Mouse (Mus musculus): ENCODE data around the gene Slco6d1. TPM values are rescaled to one million over a fixed set of nuclear protein-coding genes. Genes with fewer than 3 reads are reported as not detected.
"Not testable (repeated sequence)": the region's sequence is repeated elsewhere in the genome, so short reads cannot be mapped to it uniquely, and the experiment has no call there.

The Slco6d1 gene
- not detected in 2 replicates for polyA plus RNA-seq (2012; ENCODE audit: insufficient read depth, insufficient read length, low replicate concordance, missing spikeins)

DNA sequence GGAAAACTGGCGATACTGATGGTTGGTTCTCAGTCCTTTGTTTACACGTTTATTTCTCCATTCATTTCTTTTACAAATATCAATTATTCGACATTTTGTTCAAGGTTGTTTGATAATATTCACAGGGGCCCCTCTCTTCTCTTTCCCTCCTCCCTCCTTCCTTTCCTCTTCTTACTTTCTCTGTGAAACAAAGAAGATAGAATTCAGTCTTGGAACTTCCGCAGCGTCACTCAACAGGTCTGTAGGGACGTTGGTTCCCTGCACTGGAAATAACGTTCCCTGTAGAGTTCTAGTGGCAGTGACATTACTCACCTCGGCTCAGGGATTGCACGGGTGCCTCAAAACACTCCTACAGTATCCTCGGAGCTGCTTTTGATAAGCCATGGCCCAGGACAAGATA is at the start of gene Slco6d1:
TSS of gene Slco6d1 (plus strand) at position 301 of the 400 bp plus-strand sequence.
- no peak within 1 kb of the TSS for H3K27ac ChIP-seq (ENCODE audit: insufficient read depth, low read depth, low read length)
- TF ChIP-seq CTCF (IDR thresholded peaks at IDR 0.05; ENCODE audit: insufficient read depth, low read depth, low read length) (no peak), POLR2A (IDR thresholded peaks at IDR 0.05; ENCODE audit: insufficient read depth, low read depth, low read length) (no peak)
- WGBS, result 87% methylated on average over 10 of the region's 10 CpGs
- no peaks in the 10 kb centered on the region for H3K4me1 ChIP-seq (ENCODE audit: control insufficient read depth, insufficient read depth, low read length)
- H3K4me3 ChIP-seq (ENCODE audit: insufficient read depth, low read depth, low read length), result no peak within 1 kb of the TSS

DNA sequence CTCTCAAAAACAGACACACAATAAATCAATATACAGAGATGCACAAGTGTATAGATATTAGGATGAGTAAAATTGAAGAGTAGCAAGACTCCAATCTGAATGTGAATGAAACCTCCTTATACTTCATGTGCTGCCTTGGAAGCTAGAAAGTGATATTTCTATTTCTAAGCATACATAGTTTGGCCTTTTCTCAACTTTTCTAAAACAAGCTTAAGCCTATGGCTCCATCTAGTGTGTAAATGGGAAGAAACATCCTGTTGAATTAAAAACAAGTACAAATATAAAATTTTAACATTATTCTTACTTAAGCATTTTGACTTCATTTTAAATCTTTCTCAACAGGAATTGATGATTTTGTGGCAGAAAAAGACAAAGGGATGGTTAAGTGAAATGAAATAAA is 28.9 kb upstream of the Slco6d1 start:
- H3K4me3 ChIP-seq (ENCODE audit: insufficient read depth, low read depth, low read length), result no peak overlapping the region
- no peaks in the 10 kb centered on the region for H3K4me1 ChIP-seq (ENCODE audit: control insufficient read depth, insufficient read depth, low read length)
- no peak overlapping the region for H3K27ac ChIP-seq (ENCODE audit: insufficient read depth, low read depth, low read length)
- TF ChIP-seq POLR2A (IDR thresholded peaks at IDR 0.05; ENCODE audit: insufficient read depth, low read depth, low read length), result no peak
- no peak for TF ChIP-seq CTCF (IDR thresholded peaks at IDR 0.05; ENCODE audit: insufficient read depth, low read depth, low read length)

DNA sequence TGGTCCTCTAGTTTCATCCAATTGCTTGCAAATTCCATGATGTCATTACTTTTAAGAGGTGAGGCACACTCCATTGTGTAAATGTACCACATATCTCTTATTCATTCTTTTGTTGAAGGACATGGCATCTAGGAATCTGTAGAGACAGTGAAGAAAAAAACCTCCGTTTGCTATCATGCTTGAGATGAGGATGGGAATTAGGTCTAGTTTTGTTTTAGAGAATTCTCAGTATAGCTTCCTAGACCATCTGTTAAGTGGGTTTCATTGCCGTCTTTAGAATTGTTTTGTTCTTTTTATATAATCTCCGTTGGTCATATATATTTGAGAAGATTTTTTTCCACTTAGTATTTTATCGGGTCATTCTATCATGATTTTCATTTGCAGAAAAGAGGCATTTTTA is 27.0 kb downstream of the Slco6d1 start:
- H3K4me3 ChIP-seq (ENCODE audit: insufficient read depth, low read depth, low read length), result no peak overlapping the region
- WGBS, result 85% methylated on average over 4 of the region's 4 CpGs
- H3K4me1 ChIP-seq (ENCODE audit: control insufficient read depth, insufficient read depth, low read length), result no peaks in the 10 kb centered on the region
- no peak overlapping the region for H3K27ac ChIP-seq (ENCODE audit: insufficient read depth, low read depth, low read length)
- TF ChIP-seq POLR2A (IDR thresholded peaks at IDR 0.05; ENCODE audit: insufficient read depth, low read depth, low read length) (no peak), CTCF (IDR thresholded peaks at IDR 0.05; ENCODE audit: insufficient read depth, low read depth, low read length) (no peak)

DNA sequence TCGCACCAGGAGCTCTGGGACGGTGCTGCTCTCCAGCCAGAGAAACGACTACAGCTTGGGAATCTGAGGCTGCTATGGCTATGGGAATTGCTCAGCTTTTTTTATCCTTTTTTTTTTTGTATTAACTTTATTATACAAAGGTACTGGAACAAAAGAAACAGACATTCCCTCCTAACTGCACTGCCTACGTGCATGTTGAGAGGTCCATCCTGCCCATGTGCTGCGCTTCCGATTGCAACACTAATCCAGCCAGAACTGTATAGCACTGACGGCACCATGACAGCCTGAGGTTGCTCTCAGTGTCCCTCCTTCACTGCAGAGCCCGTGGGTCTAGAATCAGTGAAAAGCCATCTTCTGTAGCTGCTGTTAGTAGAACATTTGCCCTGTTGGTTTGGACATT is 38.3 kb downstream of the Slco6d1 start:
- not testable (repeated sequence) for H3K27ac ChIP-seq (ENCODE audit: insufficient read depth, low read depth, low read length); H3K4me3 ChIP-seq (ENCODE audit: insufficient read depth, low read depth, low read length); H3K4me1 ChIP-seq (ENCODE audit: control insufficient read depth, insufficient read depth, low read length)
- 89% methylated on average over 8 of the region's 8 CpGs for whole genome bisulfite sequencing

DNA sequence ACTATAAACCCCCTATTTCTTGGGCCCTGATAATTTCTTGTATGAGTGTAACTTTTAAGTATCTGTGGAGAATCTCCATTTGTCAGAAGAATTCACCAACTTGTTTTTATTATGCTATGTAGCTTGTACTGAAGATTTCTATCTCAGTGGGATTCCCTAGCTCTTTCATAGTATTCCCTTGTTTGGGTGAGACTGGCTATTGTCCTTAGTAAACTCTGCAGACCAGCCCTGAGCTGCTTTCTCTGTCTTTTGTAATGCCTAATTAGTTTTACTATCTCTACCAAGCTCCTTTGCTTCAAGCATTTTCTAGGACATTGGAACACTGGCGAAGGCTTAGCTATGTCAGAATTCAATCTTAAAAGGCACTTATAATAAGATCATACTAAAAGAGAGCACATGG is 55.5 kb downstream of the Slco6d1 start:
- not testable (repeated sequence) for H3K27ac ChIP-seq (ENCODE audit: insufficient read depth, low read depth, low read length); H3K4me1 ChIP-seq (ENCODE audit: control insufficient read depth, insufficient read depth, low read length); H3K4me3 ChIP-seq (ENCODE audit: insufficient read depth, low read depth, low read length)
- WGBS, result 77% methylated on average over 1 of the region's 1 CpGs

DNA sequence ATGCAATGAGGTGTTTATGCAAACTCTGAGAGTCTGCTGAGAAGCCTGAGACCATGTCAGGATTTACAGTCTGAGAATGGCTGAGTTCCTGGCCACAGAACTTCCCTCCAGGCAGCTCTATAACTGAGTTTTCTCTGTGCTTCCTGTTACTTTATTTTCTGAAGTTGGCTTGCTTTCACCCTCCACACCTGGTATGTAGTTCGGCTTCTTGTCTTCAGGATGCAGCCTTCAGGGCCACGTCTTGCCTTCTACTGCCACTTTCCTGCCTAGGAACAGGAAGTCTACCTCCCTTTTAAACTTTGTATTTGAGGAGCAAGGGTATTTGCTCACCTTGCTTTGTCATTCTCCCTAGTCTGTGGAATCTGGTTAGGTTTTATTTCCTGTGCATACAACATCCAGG is 58.3 kb downstream of the Slco6d1 start:
- H3K4me1 ChIP-seq (ENCODE audit: control insufficient read depth, insufficient read depth, low read length), result no peaks in the 10 kb centered on the region
- 82% methylated on average over 2 of the region's 2 CpGs for WGBS
- H3K4me3 ChIP-seq (ENCODE audit: insufficient read depth, low read depth, low read length), result no peak overlapping the region
- TF ChIP-seq CTCF (IDR thresholded peaks at IDR 0.05; ENCODE audit: insufficient read depth, low read depth, low read length) (no peak), POLR2A (IDR thresholded peaks at IDR 0.05; ENCODE audit: insufficient read depth, low read depth, low read length) (no peak)
- H3K27ac ChIP-seq (ENCODE audit: insufficient read depth, low read depth, low read length), result no peak overlapping the region

DNA sequence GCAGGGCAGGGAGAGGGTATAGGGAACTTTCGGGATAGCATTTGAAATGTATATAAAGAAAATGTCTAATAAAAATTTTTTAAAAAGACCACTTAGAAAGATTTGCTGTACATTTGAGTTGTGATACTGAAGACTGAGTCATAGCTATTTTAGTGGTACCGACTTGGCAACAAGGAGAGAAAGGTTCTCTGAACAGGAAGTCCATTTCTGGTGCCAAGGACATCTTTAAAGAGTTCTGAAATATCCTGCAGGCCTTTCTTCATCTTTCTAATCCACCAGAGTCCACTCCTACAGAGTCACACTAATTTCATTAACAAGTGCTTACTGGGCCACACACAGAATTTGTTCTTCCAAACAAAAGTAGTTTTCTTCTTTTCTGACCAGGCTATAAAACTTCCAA is 85.1 kb downstream of the Slco6d1 start:
- H3K27ac ChIP-seq (ENCODE audit: insufficient read depth, low read depth, low read length), result no peak overlapping the region
- TF ChIP-seq POLR2A (IDR thresholded peaks at IDR 0.05; ENCODE audit: insufficient read depth, low read depth, low read length) (no peak), CTCF (IDR thresholded peaks at IDR 0.05; ENCODE audit: insufficient read depth, low read depth, low read length) (no peak)
- WGBS, result 85% methylated on average over 2 of the region's 2 CpGs
- no peak overlapping the region for H3K4me3 ChIP-seq (ENCODE audit: insufficient read depth, low read depth, low read length)
- no peaks in the 10 kb centered on the region for H3K4me1 ChIP-seq (ENCODE audit: control insufficient read depth, insufficient read depth, low read length)

DNA sequence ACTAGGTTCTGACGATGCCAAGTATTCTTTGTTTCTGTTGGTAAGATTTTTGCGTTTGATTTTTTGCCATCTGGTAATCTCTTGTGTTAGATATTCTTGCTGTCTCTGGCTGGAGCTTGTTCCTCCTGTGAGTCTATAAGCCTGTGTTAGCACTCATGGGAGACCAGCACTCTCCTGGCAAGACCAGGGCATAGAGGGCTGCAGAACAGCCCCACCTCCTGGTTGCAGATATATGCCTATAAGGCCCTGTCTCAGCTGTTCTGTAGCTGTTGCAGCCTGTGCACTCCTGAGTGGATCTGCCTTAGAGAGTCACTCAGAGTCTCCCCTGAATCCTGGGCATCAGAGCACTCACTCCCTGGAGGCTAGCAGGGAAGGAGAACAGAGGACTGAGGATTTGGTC is 102.1 kb downstream of the Slco6d1 start:
- H3K27ac ChIP-seq (ENCODE audit: insufficient read depth, low read depth, low read length), result no peak overlapping the region
- H3K4me1 ChIP-seq (ENCODE audit: control insufficient read depth, insufficient read depth, low read length), result no peaks in the 10 kb centered on the region
- no peak overlapping the region for H3K4me3 ChIP-seq (ENCODE audit: insufficient read depth, low read depth, low read length)
- TF ChIP-seq CTCF (IDR thresholded peaks at IDR 0.05; ENCODE audit: insufficient read depth, low read depth, low read length), result no peak
- TF ChIP-seq POLR2A (IDR thresholded peaks at IDR 0.05; ENCODE audit: insufficient read depth, low read depth, low read length), result no peak
- 83% methylated on average over 2 of the region's 2 CpGs for WGBS

DNA sequence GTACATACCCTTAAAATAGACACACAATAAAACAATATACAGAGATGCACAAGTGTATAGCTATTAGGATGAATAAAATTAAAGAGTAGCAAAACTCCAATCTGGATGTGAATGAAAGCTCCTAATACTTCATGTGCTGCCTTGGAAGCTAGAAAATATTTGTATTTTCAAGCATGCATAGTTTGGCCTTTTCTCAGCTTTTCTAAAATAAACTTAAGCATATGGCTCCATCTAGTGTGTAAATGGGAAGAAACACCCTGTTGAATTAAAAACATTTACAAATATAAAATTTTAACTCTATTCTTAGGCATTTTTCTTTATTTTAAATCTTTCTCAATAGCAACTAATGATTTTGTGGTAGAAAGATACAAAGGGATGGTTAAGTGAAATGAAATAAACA is 102.6 kb downstream of the Slco6d1 start:
- H3K4me1 ChIP-seq (ENCODE audit: control insufficient read depth, insufficient read depth, low read length), result no peaks in the 10 kb centered on the region
- H3K4me3 ChIP-seq (ENCODE audit: insufficient read depth, low read depth, low read length), result no peak overlapping the region
- no peak overlapping the region for H3K27ac ChIP-seq (ENCODE audit: insufficient read depth, low read depth, low read length)
- no peak for TF ChIP-seq CTCF (IDR thresholded peaks at IDR 0.05; ENCODE audit: insufficient read depth, low read depth, low read length)
- TF ChIP-seq POLR2A (IDR thresholded peaks at IDR 0.05; ENCODE audit: insufficient read depth, low read depth, low read length), result no peak

DNA sequence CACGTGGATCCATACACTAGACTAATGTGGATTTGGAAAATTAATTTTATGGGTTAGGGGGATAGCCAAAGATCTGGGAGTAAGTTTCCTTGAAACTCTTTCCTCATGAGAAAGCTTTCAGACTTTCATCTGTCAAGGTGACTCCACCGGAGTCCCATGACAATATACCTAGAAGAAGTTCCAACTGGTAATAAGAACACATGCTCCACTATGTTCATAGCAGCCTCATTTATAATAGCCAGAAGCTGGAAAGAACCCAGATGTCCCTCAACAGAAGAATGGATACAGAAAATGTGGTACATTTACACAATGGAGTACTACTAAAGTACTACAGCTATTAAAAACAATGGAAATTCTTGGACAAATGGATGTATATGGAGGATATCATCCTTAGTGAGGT is 107.4 kb downstream of the Slco6d1 start:
- H3K27ac ChIP-seq (ENCODE audit: insufficient read depth, low read depth, low read length); H3K4me1 ChIP-seq (ENCODE audit: control insufficient read depth, insufficient read depth, low read length); H3K4me3 ChIP-seq (ENCODE audit: insufficient read depth, low read depth, low read length): not testable (repeated sequence)
- WGBS, result 95% methylated on average over 2 of the region's 2 CpGs
